Mouse (Mus musculus): Measurements from ENCODE around the gene Hyal6. TPM values are rescaled to one million over a fixed set of nuclear protein-coding genes. Genes with fewer than 3 reads are reported as not detected.

The Hyal6 gene
- not detected for total RNA-seq (2021)
- long read RNA-seq, experiment 1, result 0 reads
- long read RNA-seq, experiment 2, result 0 reads

- DNase-seq, result no peak
Observed at GRCm38 (mm10) chr6:24732945-24733344, at the start of gene Hyal6. TSS of gene Hyal6 (plus strand) at chr6:24733245.

GRCm38 (mm10) chr6:24687871-24688270, 45.2 kb upstream of the Hyal6 start:
- no peak for DNase-seq

- no peak for DNase-seq
Observed at GRCm38 (mm10) chr6:24694455-24695410, 38.3 kb upstream of the Hyal6 start.

GRCm38 (mm10) chr6:24696117-24696516, 36.9 kb upstream of the Hyal6 start:
- DNase-seq, result no peak

- no peak for DNase-seq
Observed at GRCm38 (mm10) chr6:24697216-24697615, 35.8 kb upstream of the Hyal6 start.

GRCm38 (mm10) chr6:24707090-24707489, 26.0 kb upstream of the Hyal6 start:
- no peak for DNase-seq

GRCm38 (mm10) chr6:24707499-24707898, 25.5 kb upstream of the Hyal6 start:
- DNase-seq, result no peak

- DNase-seq, result no peak
Observed at GRCm38 (mm10) chr6:24721317-24722099, 11.5 kb upstream of the Hyal6 start.

GRCm38 (mm10) chr6:24728130-24728529, 4.9 kb upstream of the Hyal6 start:
- no peak for DNase-seq

GRCm38 (mm10) chr6:24734565-24734964, 1.5 kb downstream of the Hyal6 start:
- no peak for DNase-seq

GRCm38 (mm10) chr6:24748029-24748428, 15.0 kb downstream of the Hyal6 start, which contains the start of gene Hyal4:
TSS of gene Hyal4 (plus strand) at chr6:24748329.
- DNase-seq, result no peak

GRCm38 (mm10) chr6:24759281-24759680, 26.2 kb downstream of the Hyal6 start:
- DNase-seq, result no peak

GRCm38 (mm10) chr6:24766261-24766660, 33.2 kb downstream of the Hyal6 start:
- no peak for DNase-seq

GRCm38 (mm10) chr6:24779182-24779581, 46.1 kb downstream of the Hyal6 start:
- no peak for DNase-seq

- no peak for DNase-seq
Observed at GRCm38 (mm10) chr6:24790888-24791287, 57.8 kb downstream of the Hyal6 start, which contains the start of gene Spam1. TSS of gene Spam1 (plus strand) at chr6:24791188.

Other genes with a start within 250 kb of the Hyal6 start
- gene Iqub, start 218.2 kb upstream of the Hyal6 start, total RNA-seq (2021), result under 1 TPM; 0.08 TPM
- 100 to 1,000 TPM; 605 to 626 TPM for gene Ndufa5, start 205.2 kb upstream of the Hyal6 start, total RNA-seq (2021)
- 10 to 100 TPM; 10.3 to 20.8 TPM for gene Asb15, start 205.1 kb upstream of the Hyal6 start, total RNA-seq (2021)
- 100 to 1,000 TPM; 183 to 199 TPM for gene Lmod2, start 135.5 kb upstream of the Hyal6 start, total RNA-seq (2021)
- 10 to 100 TPM; 14.0 to 17.1 TPM for gene Wasl, start 68.2 kb upstream of the Hyal6 start, total RNA-seq (2021)
- not detected for gene Hyal4, start 15.1 kb downstream of the Hyal6 start, total RNA-seq (2021)
- gene Spam1, start 57.9 kb downstream of the Hyal6 start, total RNA-seq (2021), result not detected
- not detected for gene Hyal5, start 124.8 kb downstream of the Hyal6 start, total RNA-seq (2021)
- gene Tmem229a, start 223.1 kb downstream of the Hyal6 start, total RNA-seq (2021), result under 1 TPM; 0.10 to 0.16 TPM